Mouse (Mus musculus) heart, embryonic 15.5 days (tissue): ENCODE data around the gene Creb5. TPM values are rescaled to one million over a fixed set of nuclear protein-coding genes. Genes with fewer than 3 reads are reported as not detected.
A peak's percentile ranks its signal among the peaks of the same experiment; 100 is the strongest.

Experiments
- ATAC-seq: fragments of 200-750 bp; cut with Nextera tagmentation; replicated peaks from 2 replicates; pipeline ENCODE4 v1.8.0; 2017; ENCODE audit warnings: low read depth, moderate TSS enrichment; ENCODE audit not compliant: insufficient number of reproducible peaks, insufficient read depth, low FRiP score
- H3K27ac ChIP-seq: fragments of 300-500 bp; sonication (generic); 2 replicates; pipeline ENCODE4 v1.5.1; 2015; ENCODE audit warnings: mild to moderate bottlenecking, inconsistent platforms
- H3K27me3 ChIP-seq: fragments of 300-500 bp; sonication (generic); 2 replicates; pipeline ENCODE4 v1.6.1; 2015; ENCODE audit warnings: inconsistent platforms
- H3K36me3 ChIP-seq: fragments of 300-500 bp; sonication (generic); 2 replicates; pipeline ENCODE4 v1.6.1; 2015; ENCODE audit warnings: mild to moderate bottlenecking, inconsistent platforms
- H3K4me1 ChIP-seq: fragments of 300-500 bp; sonication (generic); replicated peaks from 2 replicates; pipeline ENCODE4 v1.6.1; 2015; ENCODE audit warnings: inconsistent platforms
- H3K4me2 ChIP-seq: fragments of 300-500 bp; sonication (generic); 2 replicates; pipeline ENCODE4 v1.6.1; 2015; ENCODE audit warnings: inconsistent platforms, mild to moderate bottlenecking, moderate library complexity
- H3K4me3 ChIP-seq: fragments of 300-500 bp; sonication (generic); 2 replicates; pipeline ENCODE4 v1.5.1; 2015; ENCODE audit warnings: mild to moderate bottlenecking, inconsistent platforms
- H3K9ac ChIP-seq: fragments of 300-500 bp; sonication (generic); 2 replicates; pipeline ENCODE4 v1.6.1; 2015; ENCODE audit warnings: mild to moderate bottlenecking, inconsistent platforms
- H3K9me3 ChIP-seq: fragments of 300-500 bp; sonication (generic); replicated peaks from 2 replicates; pipeline ENCODE4 v1.6.1; 2016; ENCODE audit warnings: inconsistent platforms
- whole genome bisulfite sequencing: fragments of 180-500 bp; shearing (Covaris S2); methylation state at CpG from one replicate; pipeline ENCODE4 v1.1.7; 2015; ENCODE audit warnings: mixed read lengths; 5-methylcytosine and 5-hydroxymethylcytosine counted together
- polyA plus RNA-seq: library from polyadenylated mRNA; unstranded; fragments of >200 nt; fragmentation: Nextera tagmentation; extraction: Ambion mirVana; gene quantifications from 2 replicates; pipeline ENCODE4 v1.2.1, GENCODE M21; 2015

Creb5 gene
- 28.5 and 30.9 TPM in 2 replicates for polyA plus RNA-seq

- Histone ChIP-seq H3K9me3 (no peaks in the 10 kb centered on the region), H3K9ac (peak within 1 kb of the TSS; percentile 74), H3K27me3 (peaks cover 17% of the 10 kb centered on the region; the same call in 1 of the 2 replicates), H3K27ac (peak within 1 kb of the TSS; percentile 94), H3K4me1 (peaks cover 22% of the 10 kb centered on the region), H3K36me3 (no peaks in the 10 kb centered on the region), H3K4me2 (peak within 1 kb of the TSS; percentile 82), H3K4me3 (peak within 1 kb of the TSS; percentile 67)
- under 1% methylated on average over 44 of the region's 45 CpGs for WGBS
- ATAC-seq: peak; percentile 88
Observed at GRCm38 (mm10) chr6:53287038-53287561, at the start of gene Creb5. Gene Creb5 (plus strand): TSS chr6:53287270.

- H3K27ac ChIP-seq: no peak overlapping the region
- no peak overlapping the region for H3K9ac ChIP-seq
- H3K4me2 ChIP-seq: no peak overlapping the region
- no peak for ATAC-seq
- 78% methylated on average over 3 of the region's 3 CpGs for WGBS
- H3K4me1 ChIP-seq: no peaks in the 10 kb centered on the region
- no peaks in the 10 kb centered on the region for H3K36me3 ChIP-seq
- no peaks in the 10 kb centered on the region for H3K9me3 ChIP-seq
- no peaks in the 10 kb centered on the region for H3K27me3 ChIP-seq
- H3K4me3 ChIP-seq: no peak overlapping the region
Observed at GRCm38 (mm10) chr6:53259841-53260240, 27.2 kb upstream of the Creb5 start.

GRCm38 (mm10) chr6:53262401-53262800 lies 24.7 kb upstream of the Creb5 start:
- Histone ChIP-seq H3K9me3 (no peaks in the 10 kb centered on the region), H3K27me3 (no peaks in the 10 kb centered on the region), H3K9ac (no peak overlapping the region), H3K4me2 (no peak overlapping the region), H3K4me3 (no peak overlapping the region), H3K36me3 (no peaks in the 10 kb centered on the region), H3K27ac (no peak overlapping the region), H3K4me1 (no peaks in the 10 kb centered on the region; the same call in 1 of the 2 replicates)
- WGBS: 76% methylated on average over 11 of the region's 11 CpGs
- ATAC-seq: no peak

GRCm38 (mm10) chr6:53267036-53267435 lies 20.0 kb upstream of the Creb5 start:
- no peaks in the 10 kb centered on the region for H3K27me3 ChIP-seq
- H3K9me3 ChIP-seq: no peaks in the 10 kb centered on the region
- no peak overlapping the region for H3K4me3 ChIP-seq
- no peak overlapping the region for H3K9ac ChIP-seq
- WGBS: 21% methylated on average over 7 of the region's 7 CpGs
- no peak for ATAC-seq
- no peak overlapping the region for H3K27ac ChIP-seq
- H3K36me3 ChIP-seq: no peaks in the 10 kb centered on the region
- H3K4me2 ChIP-seq: peak overlapping the region; percentile 44
- peaks cover 7% of the 10 kb centered on the region for H3K4me1 ChIP-seq

- H3K4me3 ChIP-seq: no peak overlapping the region
- H3K27me3 ChIP-seq: no peaks in the 10 kb centered on the region
- no peaks in the 10 kb centered on the region for H3K9me3 ChIP-seq
- H3K4me2 ChIP-seq: no peak overlapping the region
- peaks cover 7% of the 10 kb centered on the region for H3K4me1 ChIP-seq
- no peak for ATAC-seq
- H3K27ac ChIP-seq: no peak overlapping the region
- H3K36me3 ChIP-seq: no peaks in the 10 kb centered on the region
- no peak overlapping the region for H3K9ac ChIP-seq
- 35% methylated on average over 12 of the region's 12 CpGs for WGBS
Observed at GRCm38 (mm10) chr6:53267732-53268505, 19.2 kb upstream of the Creb5 start.

GRCm38 (mm10) chr6:53271216-53271615 lies 15.9 kb upstream of the Creb5 start:
- no peaks in the 10 kb centered on the region for H3K36me3 ChIP-seq
- H3K27ac ChIP-seq: no peak overlapping the region
- H3K4me3 ChIP-seq: no peak overlapping the region
- H3K4me1 ChIP-seq: peaks cover 7% of the 10 kb centered on the region
- H3K9me3 ChIP-seq: no peaks in the 10 kb centered on the region
- H3K4me2 ChIP-seq: no peak overlapping the region
- 48% methylated on average over 3 of the region's 3 CpGs for WGBS
- ATAC-seq: no peak
- H3K9ac ChIP-seq: no peak overlapping the region
- no peaks in the 10 kb centered on the region for H3K27me3 ChIP-seq

GRCm38 (mm10) chr6:53271636-53272035 lies 15.4 kb upstream of the Creb5 start:
- H3K9me3 ChIP-seq: no peaks in the 10 kb centered on the region
- H3K4me3 ChIP-seq: no peak overlapping the region
- peaks cover 7% of the 10 kb centered on the region for H3K4me1 ChIP-seq
- no peaks in the 10 kb centered on the region for H3K27me3 ChIP-seq
- H3K36me3 ChIP-seq: no peaks in the 10 kb centered on the region
- H3K27ac ChIP-seq: no peak overlapping the region
- ATAC-seq: no peak
- H3K4me2 ChIP-seq: no peak overlapping the region
- 44% methylated on average over 4 of the region's 4 CpGs for WGBS
- no peak overlapping the region for H3K9ac ChIP-seq

- Histone ChIP-seq H3K4me1 (peaks cover 22% of the 10 kb centered on the region), H3K9ac (peak overlapping the region; percentile 60), H3K27ac (peak overlapping the region; percentile 94), H3K27me3 (peaks cover 17% of the 10 kb centered on the region; the same call in 1 of the 2 replicates), H3K4me2 (peak overlapping the region; percentile 82), H3K9me3 (no peaks in the 10 kb centered on the region), H3K4me3 (peak overlapping the region; percentile 67), H3K36me3 (no peaks in the 10 kb centered on the region)
- peak; percentile 11 for ATAC-seq
- 3% methylated on average over 20 of the region's 20 CpGs for WGBS
Observed at GRCm38 (mm10) chr6:53286389-53287037, 557 bp upstream of the Creb5 start.

- no peaks in the 10 kb centered on the region for H3K36me3 ChIP-seq
- peak overlapping the region; percentile 67 for H3K4me3 ChIP-seq
- peak overlapping the region; percentile 74 for H3K9ac ChIP-seq
- H3K9me3 ChIP-seq: no peaks in the 10 kb centered on the region
- ATAC-seq: peak; percentile 21
- H3K27me3 ChIP-seq: peaks cover 17% of the 10 kb centered on the region; the same call in 1 of the 2 replicates
- under 1% methylated on average over 63 of the region's 63 CpGs for WGBS
- peak overlapping the region; percentile 94 for H3K27ac ChIP-seq
- H3K4me2 ChIP-seq: peak overlapping the region; percentile 82
- peaks cover 25% of the 10 kb centered on the region for H3K4me1 ChIP-seq
Observed at GRCm38 (mm10) chr6:53287562-53288381, 702 bp downstream of the Creb5 start.

- H3K9me3 ChIP-seq: no peaks in the 10 kb centered on the region
- no peak for ATAC-seq
- H3K4me2 ChIP-seq: peak overlapping the region; percentile 82
- peaks cover 34% of the 10 kb centered on the region for H3K4me1 ChIP-seq
- H3K27me3 ChIP-seq: peaks cover 15% of the 10 kb centered on the region; the same call in 1 of the 2 replicates
- H3K27ac ChIP-seq: peak overlapping the region; percentile 94
- no peaks in the 10 kb centered on the region for H3K36me3 ChIP-seq
- H3K4me3 ChIP-seq: peak overlapping the region; percentile 67
- 1% methylated on average over 24 of the region's 24 CpGs for WGBS
- H3K9ac ChIP-seq: peak overlapping the region; percentile 74
Observed at GRCm38 (mm10) chr6:53288584-53289558, 1.8 kb downstream of the Creb5 start.
